Mouse (Mus musculus) G1E (cell line): ENCODE data around the gene Prr19.

Experiments used
- CTCF ChIP-seq: IDR thresholded peaks from 2 replicates; pipeline ENCODE4 v1.5.1; 2012; ENCODE audit warnings: low read depth, low read length, inconsistent platforms, mixed read lengths
- GATA2 ChIP-seq: IDR thresholded peaks from 2 replicates; pipeline ENCODE4 v1.6.1; 2012; ENCODE audit warnings: low read depth, low read length, inconsistent platforms, borderline replicate concordance

- TF ChIP-seq CTCF, result no peak
- TF ChIP-seq GATA2, result no peak
Measured at GRCm38 (mm10) chr7:25278341-25279075, 22.7 kb upstream of the Prr19 start.
